ENCODE assay signal across 8 mouse cellular contexts in the genomic region with DNA sequence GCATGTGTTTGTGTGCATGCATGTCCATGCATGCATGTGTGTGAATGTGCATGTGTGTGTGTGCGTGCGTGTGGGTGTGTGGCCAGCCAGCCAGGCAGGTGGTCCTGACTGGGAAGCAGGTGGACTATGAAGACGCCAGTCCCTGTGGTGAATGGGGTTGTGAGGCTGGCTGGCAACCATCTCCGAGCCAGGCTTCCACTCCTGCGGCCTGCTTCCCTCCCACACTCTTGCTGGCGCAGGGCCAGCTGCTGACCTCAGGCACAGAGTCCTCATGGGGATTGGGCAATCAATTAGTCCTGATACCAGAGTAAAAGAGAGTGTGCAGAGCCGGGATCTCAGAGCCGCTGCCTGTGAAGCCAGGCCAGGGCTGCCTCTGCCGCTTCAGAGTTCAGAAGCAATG. TPM values are rescaled to one million over a fixed set of nuclear protein-coding genes. Genes with fewer than 3 reads are reported as not detected.
DNase-seq lines count a peak whose midpoint lies in the region; ATAC-seq and TF ChIP-seq lines count a peak whose summit lies in the region.

No protein-coding gene starts in this region.

- no peaks in the 10 kb centered on the region for H3K36me3 ChIP-seq in C2C12 (ENCODE audit: control insufficient read depth, insufficient read depth)
- H3K36me3 ChIP-seq in forebrain, embryonic 16.5 days (ENCODE audit: control insufficient read depth, insufficient read depth) = no peaks in the 10 kb centered on the region
- H3K36me3 ChIP-seq in intestine, embryonic 16.5 days (ENCODE audit: control insufficient read depth, insufficient read depth, low read length) = no peaks in the 10 kb centered on the region
- H3K36me3 ChIP-seq in lung, postnatal 0 days (ENCODE audit: insufficient read depth, low read length) = no peaks in the 10 kb centered on the region
- H3K36me3 ChIP-seq in stomach, embryonic 16.5 days (ENCODE audit: control insufficient read depth, insufficient read depth, low read length) = no peaks in the 10 kb centered on the region

- no peak for ATAC-seq in cerebellum, adult (ENCODE audit: insufficient number of reproducible peaks, low FRiP score, low TSS enrichment)
- peak; percentile 36; the same call in 1 of the 2 replicates for ATAC-seq in forebrain, embryonic 16.5 days
- peak; percentile 89 for ATAC-seq in intestine, embryonic 16.5 days
- peak; percentile 86 for ATAC-seq in lung, postnatal 0 days
- ATAC-seq in stomach, embryonic 16.5 days (ENCODE audit: insufficient read depth, low FRiP score) = peak; percentile 79; the same call in 1 of the 2 replicates
- no peak for ATAC-seq in megakaryocyte-erythroid progenitor cell, adult 5-6 weeks (replicated peaks; ENCODE audit: low FRiP score, low TSS enrichment, poor library complexity, severe bottlenecking)

- H3K4me2 ChIP-seq in forebrain, embryonic 16.5 days (ENCODE audit: low read length) = no peak overlapping the region
- no peak overlapping the region for H3K4me2 ChIP-seq in intestine, embryonic 16.5 days (ENCODE audit: low read depth, low read length)
- no peak overlapping the region for H3K4me2 ChIP-seq in lung, postnatal 0 days (replicated peaks; ENCODE audit: low read depth, low read length)
- no peak overlapping the region for H3K4me2 ChIP-seq in stomach, embryonic 16.5 days (ENCODE audit: low read depth, low read length)

- no peak overlapping the region for H3K27ac ChIP-seq in forebrain, embryonic 16.5 days (ENCODE audit: low read length)
- no peak overlapping the region for H3K27ac ChIP-seq in intestine, embryonic 16.5 days (ENCODE audit: low read length)
- H3K27ac ChIP-seq in lung, postnatal 0 days (ENCODE audit: low read length) = no peak overlapping the region
- no peak overlapping the region for H3K27ac ChIP-seq in stomach, embryonic 16.5 days (ENCODE audit: low read length)

- no peaks in the 10 kb centered on the region for H3K79me2 ChIP-seq in C2C12 (ENCODE audit: control insufficient read depth, insufficient read depth)

- no peak for TF ChIP-seq EP300 in lung, postnatal 0 days (IDR thresholded peaks at IDR 0.05)

- no peaks in the 10 kb centered on the region for H3K79me3 ChIP-seq in C2C12 (ENCODE audit: low read depth)

- H3K9me3 ChIP-seq in forebrain, embryonic 16.5 days (ENCODE audit: control insufficient read depth, low read length) = no peaks in the 10 kb centered on the region
- no peaks in the 10 kb centered on the region for H3K9me3 ChIP-seq in intestine, embryonic 16.5 days (ENCODE audit: control insufficient read depth, low read length)
- H3K9me3 ChIP-seq in lung, postnatal 0 days (ENCODE audit: low read length) = no peaks in the 10 kb centered on the region
- no peaks in the 10 kb centered on the region for H3K9me3 ChIP-seq in stomach, embryonic 16.5 days (replicated peaks; ENCODE audit: control insufficient read depth, low read length)

- no peak overlapping the region for H3K9ac ChIP-seq in forebrain, embryonic 16.5 days (replicated peaks; ENCODE audit: low read depth, low read length)
- no peak overlapping the region for H3K9ac ChIP-seq in intestine, embryonic 16.5 days (ENCODE audit: low read depth, low read length)
- no peak overlapping the region for H3K9ac ChIP-seq in lung, postnatal 0 days (replicated peaks; ENCODE audit: low read depth)
- no peak overlapping the region for H3K9ac ChIP-seq in stomach, embryonic 16.5 days (ENCODE audit: low read length)

- DNase-seq in cerebellum, postnatal 10 days = peak; percentile 73 to 74
- DNase-seq in lung, postnatal 0 days (ENCODE audit: low spot score) = peak; percentile 85

- peaks cover 8% of the 10 kb centered on the region for H3K4me1 ChIP-seq in forebrain, embryonic 16.5 days (replicated peaks; ENCODE audit: control insufficient read depth, insufficient read depth, low read length)
- H3K4me1 ChIP-seq in intestine, embryonic 16.5 days (ENCODE audit: control insufficient read depth, insufficient read depth, low read length) = peaks cover 12% of the 10 kb centered on the region
- H3K4me1 ChIP-seq in lung, postnatal 0 days (ENCODE audit: insufficient read depth, low read depth, low read length) = no peaks in the 10 kb centered on the region
- peaks cover 11% of the 10 kb centered on the region; the same call in 1 of the 2 replicates for H3K4me1 ChIP-seq in stomach, embryonic 16.5 days (ENCODE audit: control insufficient read depth, insufficient read depth, low read length)

- WGBS in forebrain, embryonic 16.5 days = 24% methylated on average over 9 of the region's 9 CpGs
- WGBS in intestine, embryonic 16.5 days = 29% methylated on average over 9 of the region's 9 CpGs
- WGBS in lung, postnatal 0 days = 28% methylated on average over 9 of the region's 9 CpGs
- WGBS in stomach, embryonic 16.5 days = 28% methylated on average over 9 of the region's 9 CpGs

- H3K27me3 ChIP-seq in C2C12 (ENCODE audit: control insufficient read depth, insufficient read depth, insufficient read length) = peaks cover 75% of the 10 kb centered on the region
- peaks cover 27% of the 10 kb centered on the region for H3K27me3 ChIP-seq in forebrain, embryonic 16.5 days (replicated peaks; ENCODE audit: control insufficient read depth, insufficient read depth, low read length)
- peaks cover 29% of the 10 kb centered on the region for H3K27me3 ChIP-seq in intestine, embryonic 16.5 days (replicated peaks; ENCODE audit: control insufficient read depth, insufficient read depth, low read length)
- H3K27me3 ChIP-seq in lung, postnatal 0 days (replicated peaks; ENCODE audit: insufficient read depth, low read length) = 0 out of 2 replicates have a peak, but pooled peaks cover 10% of the 10 kb centered on the region
- peaks cover 33% of the 10 kb centered on the region for H3K27me3 ChIP-seq in stomach, embryonic 16.5 days (ENCODE audit: control insufficient read depth, insufficient read depth, low read length)

- no peak overlapping the region for H3ac ChIP-seq in C2C12 (ENCODE audit: control insufficient read depth, insufficient read length, low read depth)

- no peak overlapping the region for H3K4me3 ChIP-seq in C2C12 (ENCODE audit: insufficient read depth, poor library complexity, severe bottlenecking)
- no peak overlapping the region for H3K4me3 ChIP-seq in forebrain, embryonic 16.5 days (replicated peaks; ENCODE audit: low read length)
- H3K4me3 ChIP-seq in intestine, embryonic 16.5 days (ENCODE audit: low read length) = no peak overlapping the region
- no peak overlapping the region for H3K4me3 ChIP-seq in lung, postnatal 0 days (ENCODE audit: low read depth, low read length)
- H3K4me3 ChIP-seq in stomach, embryonic 16.5 days (replicated peaks; ENCODE audit: low read length) = no peak overlapping the region

- TF ChIP-seq CTCF in C2C12 (IDR thresholded peaks at IDR 0.05; ENCODE audit: control insufficient read depth, insufficient read depth, insufficient read length) = no peak
- no peak for TF ChIP-seq CTCF in lung, postnatal 0 days (IDR thresholded peaks at IDR 0.05)

RNA-seq across cellular contexts. Expression of a gene that starts 8.6 kb away (rescaled TPM):
- polyA plus RNA-seq in C2C12 (2012; fragmentation: generic; extraction: Trizol) = 2.3 TPM
- polyA plus RNA-seq in forebrain, embryonic 16.5 days (2015; fragmentation: Nextera tagmentation; extraction: Ambion mirVana) = 10.1 and 10.2 TPM in 2 replicates
- polyA plus RNA-seq in intestine, embryonic 16.5 days (2015; fragmentation: Nextera tagmentation; extraction: Ambion mirVana) = 10.6 and 12.7 TPM in 2 replicates
- polyA plus RNA-seq in lung, postnatal 0 days (2015; fragmentation: Nextera tagmentation; extraction: Ambion mirVana) = 4.7 and 5.6 TPM in 2 replicates
- 11.9 and 14.3 TPM in 2 replicates for polyA plus RNA-seq in stomach, embryonic 16.5 days (2015; fragmentation: Nextera tagmentation; extraction: Ambion mirVana)
- 0.76 and 1.6 TPM in 2 replicates for total RNA-seq in megakaryocyte-erythroid progenitor cell, adult 5-6 weeks (2014; fragmentation: Nextera tagmentation)
- total RNA-seq in megakaryocyte-erythroid progenitor cell, adult 5-6 weeks (2017) = not detected in 2 replicates

RNA-seq across cellular contexts. Expression of a gene that starts 13.5 kb away (rescaled TPM):
- polyA plus RNA-seq in C2C12 (2012; fragmentation: generic; extraction: Trizol) = 0.81 TPM
- polyA plus RNA-seq in forebrain, embryonic 16.5 days (2015; fragmentation: Nextera tagmentation; extraction: Ambion mirVana) = 10.1 and 10.7 TPM in 2 replicates
- 0.81 and 0.99 TPM in 2 replicates for polyA plus RNA-seq in intestine, embryonic 16.5 days (2015; fragmentation: Nextera tagmentation; extraction: Ambion mirVana)
- 0.88 and 1.0 TPM in 2 replicates for polyA plus RNA-seq in lung, postnatal 0 days (2015; fragmentation: Nextera tagmentation; extraction: Ambion mirVana)
- 0.50 and 0.71 TPM in 2 replicates for polyA plus RNA-seq in stomach, embryonic 16.5 days (2015; fragmentation: Nextera tagmentation; extraction: Ambion mirVana)
- total RNA-seq in megakaryocyte-erythroid progenitor cell, adult 5-6 weeks (2014; fragmentation: Nextera tagmentation) = 0.24 TPM in 1 of 2 replicates, not detected in the other
- 0.42 TPM in 1 of 2 replicates, not detected in the other for total RNA-seq in megakaryocyte-erythroid progenitor cell, adult 5-6 weeks (2017)

RNA-seq across cellular contexts. Expression of a gene that starts 30.1 kb away (rescaled TPM):
- 106 TPM for polyA plus RNA-seq in C2C12 (2012; fragmentation: generic; extraction: Trizol)
- 54.2 and 63.8 TPM in 2 replicates for polyA plus RNA-seq in forebrain, embryonic 16.5 days (2015; fragmentation: Nextera tagmentation; extraction: Ambion mirVana)
- polyA plus RNA-seq in intestine, embryonic 16.5 days (2015; fragmentation: Nextera tagmentation; extraction: Ambion mirVana) = 119 and 121 TPM in 2 replicates
- polyA plus RNA-seq in lung, postnatal 0 days (2015; fragmentation: Nextera tagmentation; extraction: Ambion mirVana) = 67.2 and 71.2 TPM in 2 replicates
- polyA plus RNA-seq in stomach, embryonic 16.5 days (2015; fragmentation: Nextera tagmentation; extraction: Ambion mirVana) = 106 and 116 TPM in 2 replicates
- total RNA-seq in megakaryocyte-erythroid progenitor cell, adult 5-6 weeks (2014; fragmentation: Nextera tagmentation) = 28.7 and 59.7 TPM in 2 replicates
- total RNA-seq in megakaryocyte-erythroid progenitor cell, adult 5-6 weeks (2017) = 21.5 and 25.3 TPM in 2 replicates

RNA-seq across cellular contexts. Expression of a gene that starts 31.8 kb away (rescaled TPM):
- polyA plus RNA-seq in C2C12 (2012; fragmentation: generic; extraction: Trizol) = 0.02 TPM
- 0.22 TPM in 1 of 2 replicates, not detected in the other for polyA plus RNA-seq in forebrain, embryonic 16.5 days (2015; fragmentation: Nextera tagmentation; extraction: Ambion mirVana)
- polyA plus RNA-seq in intestine, embryonic 16.5 days (2015; fragmentation: Nextera tagmentation; extraction: Ambion mirVana) = 0.47 and 0.57 TPM in 2 replicates
- 36.3 and 50.6 TPM in 2 replicates for polyA plus RNA-seq in lung, postnatal 0 days (2015; fragmentation: Nextera tagmentation; extraction: Ambion mirVana)
- 1.3 and 1.4 TPM in 2 replicates for polyA plus RNA-seq in stomach, embryonic 16.5 days (2015; fragmentation: Nextera tagmentation; extraction: Ambion mirVana)
- total RNA-seq in megakaryocyte-erythroid progenitor cell, adult 5-6 weeks (2014; fragmentation: Nextera tagmentation) = 1.8 TPM in 1 of 2 replicates, not detected in the other
- total RNA-seq in megakaryocyte-erythroid progenitor cell, adult 5-6 weeks (2017) = 2.1 TPM in 1 of 2 replicates, not detected in the other

RNA-seq across cellular contexts. Expression of a gene that starts 36.2 kb away (rescaled TPM):
- 0.08 TPM for polyA plus RNA-seq in C2C12 (2012; fragmentation: generic; extraction: Trizol)
- 0.67 and 1.4 TPM in 2 replicates for polyA plus RNA-seq in forebrain, embryonic 16.5 days (2015; fragmentation: Nextera tagmentation; extraction: Ambion mirVana)
- 0.48 and 0.57 TPM in 2 replicates for polyA plus RNA-seq in intestine, embryonic 16.5 days (2015; fragmentation: Nextera tagmentation; extraction: Ambion mirVana)
- polyA plus RNA-seq in lung, postnatal 0 days (2015; fragmentation: Nextera tagmentation; extraction: Ambion mirVana) = 3.2 and 4.3 TPM in 2 replicates
- 0.62 and 1.2 TPM in 2 replicates for polyA plus RNA-seq in stomach, embryonic 16.5 days (2015; fragmentation: Nextera tagmentation; extraction: Ambion mirVana)
- total RNA-seq in megakaryocyte-erythroid progenitor cell, adult 5-6 weeks (2014; fragmentation: Nextera tagmentation) = not detected in 2 replicates
- total RNA-seq in megakaryocyte-erythroid progenitor cell, adult 5-6 weeks (2017) = 0.23 TPM in 1 of 2 replicates, not detected in the other

Comparison
In these comparisons a context has a peak if more than half of its experiments do, and no peak if none do; other contexts are left out.
1. ATAC-seq: peak in forebrain, embryonic 16.5 days (single experiment), intestine, embryonic 16.5 days (single experiment), lung, postnatal 0 days (single experiment) and stomach, embryonic 16.5 days (single experiment); none in cerebellum, adult (single experiment) and megakaryocyte-erythroid progenitor cell, adult 5-6 weeks (single experiment).